Mouse (Mus musculus): Measurements from ENCODE around the gene March4.

DNA sequence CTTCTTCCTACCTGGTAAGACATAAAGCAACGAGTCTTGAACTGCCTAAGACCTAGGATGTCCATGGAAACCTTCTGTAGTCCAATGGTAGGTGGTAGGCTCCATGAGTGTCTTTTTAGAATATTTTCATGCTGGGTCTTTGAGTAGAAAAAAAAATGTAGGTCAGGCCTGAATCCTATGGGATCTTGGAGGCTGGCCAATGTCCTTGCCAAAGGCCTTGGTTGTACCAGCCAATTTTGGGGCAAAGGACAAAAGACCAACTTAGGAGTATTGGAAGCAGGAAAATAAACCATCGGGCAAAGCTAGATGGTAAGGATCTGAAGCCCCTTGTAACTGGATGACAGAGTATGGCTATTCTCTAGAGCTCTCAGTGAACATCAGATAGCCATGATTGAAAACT lies 83.9 kb downstream of the March4 start:
- TF ChIP-seq CTCF (IDR thresholded peaks at IDR 0.05; ENCODE audit: extremely low read depth, insufficient read depth, insufficient read length, insufficient replicate concordance): no peak
- no peak for TF ChIP-seq POLR2A (IDR thresholded peaks at IDR 0.05; ENCODE audit: low read depth, low read length)

All from spleen, adult 2 months (tissue).